Mouse (Mus musculus) CD4-positive, CD25-positive, alpha-beta regulatory T cell, adult 2 months (primary cell): ENCODE data around the gene Nphs1.
A peak's percentile ranks its signal among the peaks of the same experiment; 100 is the strongest.
"Not testable (repeated sequence)": the region's sequence is repeated elsewhere in the genome, so short reads cannot be mapped to it uniquely, and the experiment has no call there.

Experiments
- DNase-seq: peaks from one replicate; pipeline ENCODE4 v3.0.0-alpha.2; 2012; ENCODE audit warnings: low read depth, low spot score

Gene Nphs1

DNA sequence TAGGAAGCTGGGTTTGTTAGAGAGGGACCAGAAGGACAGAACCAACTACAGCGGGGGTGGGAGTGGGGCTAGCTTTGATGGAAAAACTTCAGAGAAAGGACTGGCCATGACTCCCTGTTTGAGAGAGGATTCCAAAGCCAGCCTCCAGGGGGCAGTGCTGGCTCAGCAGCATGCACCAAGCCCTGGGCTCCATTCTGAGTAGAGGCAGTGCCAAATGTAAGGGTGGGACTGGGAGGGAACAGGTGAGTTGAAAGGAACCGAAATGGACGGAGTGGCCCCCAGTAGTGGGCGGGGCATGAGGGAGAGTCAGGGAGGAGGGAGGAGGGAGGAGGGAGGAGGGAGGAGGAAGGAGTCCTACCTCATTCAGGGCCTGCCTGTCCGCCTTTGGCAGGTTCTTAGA, 17.4 kb upstream of the Nphs1 start:
- peak; percentile 83 for DNase-seq

DNA sequence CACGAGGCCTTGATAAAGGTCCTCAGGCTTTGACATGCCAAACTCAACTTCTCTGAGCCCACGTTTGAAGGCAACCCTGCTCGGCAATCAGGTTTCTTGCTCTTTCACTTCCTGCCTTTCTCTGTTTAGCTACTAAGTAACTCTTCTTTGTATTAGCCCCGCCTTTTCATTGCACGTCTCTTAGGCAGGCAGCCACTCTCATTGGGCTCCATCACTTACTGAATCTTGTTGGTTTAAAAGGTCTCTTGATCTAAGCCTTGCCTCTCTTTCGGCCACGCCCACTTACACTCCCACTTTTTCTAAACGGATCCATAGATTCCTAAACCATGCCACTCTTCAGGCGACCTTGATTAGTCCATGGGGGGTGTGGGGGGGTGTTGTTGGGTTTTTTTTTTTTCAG, 14.4 kb upstream of the Nphs1 start:
- DNase-seq: peak; percentile 76

DNA sequence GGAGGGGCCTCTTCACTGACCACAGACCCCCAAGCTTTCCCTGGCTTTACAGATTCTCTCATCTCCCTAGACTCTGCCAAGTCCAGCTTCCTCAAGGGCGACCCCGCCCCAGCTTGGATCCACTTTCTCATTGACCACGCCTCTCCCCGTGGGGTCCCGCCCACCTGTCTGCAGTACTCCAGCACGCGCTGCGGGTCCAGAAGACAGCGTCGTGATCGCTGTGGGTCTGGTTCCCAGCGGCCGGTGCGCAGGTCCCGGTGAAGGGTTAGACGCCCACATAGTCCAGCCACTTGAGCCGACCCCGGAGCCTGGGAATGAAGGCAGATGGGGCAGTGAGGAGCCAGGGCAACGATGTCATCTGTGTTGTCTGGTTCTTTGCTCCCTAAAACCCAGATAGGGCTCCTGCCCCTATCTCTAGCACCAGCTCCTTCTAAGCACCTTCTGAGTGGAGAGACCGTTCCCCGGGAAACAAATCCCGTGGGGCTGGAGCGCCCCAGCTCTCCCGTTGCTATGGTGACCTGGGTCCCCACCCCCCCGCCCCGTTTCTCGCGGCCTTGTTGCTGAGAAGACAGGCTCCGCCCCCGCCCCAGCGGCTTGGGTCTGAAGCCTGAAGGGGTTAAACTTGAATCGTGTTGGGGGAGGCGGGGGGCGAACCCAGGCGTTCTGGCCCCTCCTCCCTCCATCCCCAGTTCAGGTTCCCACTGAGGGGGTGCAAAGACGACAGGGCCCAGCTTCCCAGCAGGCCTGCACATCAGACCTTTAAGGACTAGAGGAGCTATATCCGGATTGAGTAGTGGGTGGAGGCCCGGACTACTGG, 13.8 kb upstream of the Nphs1 start:
- DNase-seq: peak; percentile 69

DNA sequence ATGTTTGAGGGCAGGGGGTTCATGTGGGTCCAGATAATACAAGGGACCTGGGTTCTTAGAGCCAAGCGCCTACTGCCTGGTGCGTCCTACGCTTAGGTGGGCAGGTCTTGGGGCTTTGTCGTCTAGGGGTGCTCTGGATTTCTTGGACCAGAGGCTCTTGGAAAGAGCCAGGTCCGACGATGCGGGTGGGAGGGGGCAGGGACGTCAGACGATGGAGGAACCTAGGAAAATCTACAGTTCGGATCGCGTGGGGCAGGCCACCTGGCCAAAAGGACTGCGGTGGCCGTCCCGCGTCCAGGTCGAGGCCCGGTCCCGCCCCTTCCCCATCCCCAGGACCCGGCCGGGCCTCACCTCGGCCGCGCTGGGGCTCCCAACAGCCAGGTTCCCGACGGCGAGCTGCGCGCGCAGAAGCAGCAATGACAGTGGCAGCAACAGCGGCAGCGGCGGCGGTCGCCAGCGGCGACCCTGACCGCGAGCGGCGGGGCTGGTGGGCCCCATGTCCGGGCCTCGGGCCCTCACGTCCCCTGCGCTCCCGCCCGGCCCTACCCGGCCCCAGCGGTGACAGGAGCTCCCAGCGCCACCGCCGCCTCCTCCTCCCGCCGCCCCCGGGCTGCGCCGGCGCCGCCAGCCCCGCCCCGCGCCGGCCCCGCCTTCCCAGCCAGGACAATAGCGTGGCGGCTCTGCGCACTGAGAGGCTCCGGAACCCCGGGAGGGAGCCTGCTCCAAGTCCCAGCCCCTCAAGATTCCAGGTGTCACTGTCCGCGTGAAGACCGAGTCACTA, 13.0 kb upstream of the Nphs1 start, which contains the start of gene Aplp1:
Aplp1 (minus strand) TSS at position 565 of the 781 bp plus-strand sequence.
- DNase-seq: peak; percentile 80

DNA sequence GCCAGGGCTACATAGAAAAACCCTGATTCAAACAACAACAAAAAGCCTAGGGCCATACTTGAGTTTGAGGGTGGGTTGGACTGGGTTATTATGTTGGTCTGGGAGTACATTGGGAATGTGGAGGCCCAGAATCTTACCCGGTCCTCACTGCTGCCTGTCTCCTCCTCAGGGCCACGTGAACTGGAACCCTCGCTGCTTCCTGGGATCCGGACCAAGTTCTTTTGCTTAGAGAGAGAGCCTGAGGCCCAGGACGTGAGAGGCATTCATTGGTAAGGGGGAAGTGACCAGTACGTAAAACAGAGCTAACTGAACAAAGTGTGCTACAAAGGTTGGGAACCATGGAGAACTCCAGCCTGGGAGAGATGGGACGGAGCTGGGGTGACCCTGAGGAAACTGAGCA, 7.9 kb upstream of the Nphs1 start:
- DNase-seq: no peak

DNA sequence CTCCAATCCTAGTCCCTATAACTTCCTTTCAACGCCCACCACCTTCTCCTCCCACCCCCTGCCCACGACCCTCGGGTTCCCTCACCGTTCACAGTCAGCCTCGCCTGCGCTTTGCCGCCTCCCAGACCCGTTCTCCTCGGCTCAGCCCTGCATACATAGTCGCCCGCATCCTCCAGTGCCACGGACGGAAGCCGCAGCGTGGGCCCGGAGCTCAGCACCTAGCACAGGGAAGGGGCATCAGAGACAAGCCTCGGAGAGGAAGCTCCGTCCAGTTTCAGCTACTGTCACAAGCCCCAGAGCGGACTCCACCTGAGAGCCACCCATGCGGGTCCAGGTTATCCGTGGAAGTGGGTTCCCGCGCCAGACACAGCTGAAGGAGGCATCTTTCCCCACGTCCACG, 4.8 kb upstream of the Nphs1 start:
- DNase-seq: peak; percentile 45

DNA sequence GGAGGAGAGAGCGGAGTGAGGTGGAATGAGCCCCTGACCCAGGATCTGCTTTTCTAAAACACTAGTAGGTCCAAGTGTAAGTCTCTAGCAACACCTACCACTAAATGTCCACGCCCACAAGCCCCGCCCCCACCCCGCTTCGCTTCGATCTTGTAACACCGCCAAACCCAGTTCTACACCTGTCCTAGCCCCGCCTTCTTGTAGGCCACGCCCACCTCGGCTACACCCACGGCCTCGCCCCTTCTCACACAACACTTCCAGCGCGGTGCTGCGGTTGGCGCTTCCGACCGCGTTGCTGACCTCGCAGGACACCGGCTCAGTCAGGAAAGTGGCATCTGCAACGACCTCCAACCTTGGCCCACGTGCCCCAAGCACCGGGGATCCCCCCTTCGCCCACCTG, 4.3 kb upstream of the Nphs1 start:
- DNase-seq: peak; percentile 82

DNA sequence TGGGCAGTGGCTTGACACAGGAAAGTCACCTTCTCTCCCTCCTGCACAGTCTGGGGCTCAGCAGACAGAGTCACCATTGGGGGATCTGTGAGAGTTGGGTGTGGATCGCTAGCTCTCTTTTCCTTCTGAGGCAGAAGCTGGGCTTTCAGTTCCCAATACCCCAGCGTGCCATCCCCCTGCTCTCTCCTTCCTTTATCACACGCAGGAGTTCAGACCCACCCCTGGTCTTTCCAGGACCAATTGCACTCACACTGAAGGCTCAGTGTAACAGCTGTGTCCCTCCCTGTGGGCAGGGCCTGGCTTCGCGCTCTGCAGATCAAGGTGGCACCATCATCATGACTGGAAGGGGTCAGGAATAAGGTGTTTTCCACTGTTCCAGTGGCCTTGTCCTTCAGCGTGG, 3.9 kb upstream of the Nphs1 start:
- DNase-seq: no peak

DNA sequence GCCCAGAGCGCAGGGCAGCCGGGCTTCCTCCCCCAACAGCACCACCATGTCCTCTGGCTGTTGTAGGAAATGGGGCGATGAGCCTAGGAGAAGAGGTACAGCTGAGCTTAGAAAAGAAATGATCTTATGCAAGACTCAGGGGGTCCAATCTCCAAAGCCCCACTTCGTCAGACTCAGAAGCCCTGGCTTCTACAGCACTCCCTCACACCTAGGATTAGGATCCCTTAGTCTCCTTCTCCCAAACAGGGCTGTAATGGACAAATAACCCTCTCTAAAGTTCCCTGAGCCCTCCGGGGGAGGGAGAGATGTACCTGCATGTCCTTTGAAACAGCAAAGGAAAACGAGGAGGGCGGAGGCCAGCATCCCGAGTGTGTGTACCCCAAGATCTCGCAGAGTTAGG, 1.6 kb upstream of the Nphs1 start:
- no peak for DNase-seq

DNA sequence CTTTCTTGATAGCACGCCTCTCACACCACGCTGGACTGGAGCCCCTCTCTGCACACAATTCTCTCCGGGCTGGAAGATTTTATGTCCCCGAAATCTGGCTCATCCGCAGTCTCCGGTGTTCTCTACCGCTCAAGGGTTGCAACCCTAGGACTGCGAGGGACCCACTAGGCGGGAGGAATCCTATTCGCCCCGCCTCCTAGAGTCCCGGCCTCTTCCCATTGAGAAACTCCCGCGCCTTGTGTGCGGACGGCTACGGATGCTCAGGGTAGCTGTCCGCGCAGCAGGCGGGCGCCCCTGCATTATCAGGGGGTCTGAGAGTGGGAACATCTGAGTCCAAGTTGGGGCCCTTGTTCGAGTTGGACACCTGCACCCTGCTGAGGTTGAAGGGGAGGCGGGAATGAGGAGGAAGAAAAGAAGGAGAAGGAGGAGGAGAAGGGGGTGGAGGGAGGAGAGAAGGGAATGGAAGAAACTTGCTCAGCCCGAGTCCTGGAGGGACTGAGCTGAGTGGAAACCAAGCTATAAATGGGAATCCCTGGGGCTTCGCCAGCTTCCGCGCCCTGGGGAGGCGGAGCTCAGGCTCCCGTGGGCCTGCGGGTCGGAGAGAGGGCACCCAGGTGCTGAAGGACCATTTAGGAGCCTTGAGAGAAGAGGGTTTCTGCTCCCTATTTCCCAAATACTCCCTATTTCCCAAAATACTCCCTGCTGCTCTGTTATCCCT, 1.0 kb upstream of the Nphs1 start:
- no peak for DNase-seq

DNA sequence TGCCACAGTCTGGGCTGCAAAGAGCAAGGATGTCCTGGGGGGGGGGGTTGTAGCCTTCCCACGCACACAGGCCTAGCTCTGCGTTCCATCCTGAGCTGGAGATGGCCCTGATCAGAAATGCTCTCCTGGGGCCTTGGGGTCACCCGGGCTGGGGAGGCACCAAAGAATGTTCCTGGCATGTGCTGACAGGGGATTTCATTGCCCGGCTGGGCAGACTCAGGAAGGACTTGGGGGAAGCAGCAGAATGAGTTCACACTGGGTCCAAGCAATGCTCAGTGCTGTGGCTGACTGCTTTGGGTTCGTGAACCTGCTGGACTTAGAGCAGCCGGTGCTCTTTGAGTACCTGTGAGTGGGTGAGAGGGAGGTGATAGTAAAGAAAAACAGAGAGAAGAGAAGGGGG, 1.4 kb downstream of the Nphs1 start:
- no peak for DNase-seq

DNA sequence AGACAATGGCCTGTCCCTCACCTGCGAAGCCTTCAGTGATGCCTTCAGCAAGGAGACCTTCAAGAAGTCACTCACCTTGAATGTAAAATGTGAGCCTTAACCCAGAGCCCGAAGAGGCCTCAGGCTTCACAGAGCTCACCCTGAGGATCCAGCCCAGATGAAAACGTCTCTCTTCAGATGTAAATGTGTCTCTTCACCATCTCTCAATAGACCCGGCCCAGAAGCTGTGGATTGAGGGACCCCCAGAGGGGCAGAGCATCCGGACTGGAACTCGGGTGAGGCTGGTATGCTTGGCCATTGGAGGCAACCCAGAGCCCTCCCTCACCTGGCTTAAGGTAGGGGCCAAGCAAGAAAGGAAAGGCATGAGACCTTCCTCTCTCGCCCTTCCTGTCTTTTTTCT, 5.5 kb downstream of the Nphs1 start:
- no peak for DNase-seq

DNA sequence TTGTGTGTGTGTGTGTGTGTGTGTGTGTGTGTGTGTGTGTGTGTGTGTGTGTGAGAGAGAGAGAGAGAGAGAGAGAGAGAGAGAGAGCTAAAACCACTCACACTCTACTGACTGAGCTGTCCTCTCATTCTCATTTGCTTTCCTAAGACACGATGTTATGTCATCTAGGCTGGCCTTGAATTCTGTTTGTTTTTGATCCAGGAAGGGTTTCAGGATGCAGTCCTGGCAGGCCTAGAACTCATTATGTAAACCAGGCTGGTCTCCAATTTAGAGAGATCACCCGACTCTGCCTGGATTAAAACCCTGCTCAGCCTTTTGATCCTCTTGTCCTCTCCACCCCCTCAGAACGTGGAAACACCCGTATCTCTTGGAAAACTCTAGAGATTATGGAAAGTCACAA, 5.9 kb downstream of the Nphs1 start:
- DNase-seq: no peak

DNA sequence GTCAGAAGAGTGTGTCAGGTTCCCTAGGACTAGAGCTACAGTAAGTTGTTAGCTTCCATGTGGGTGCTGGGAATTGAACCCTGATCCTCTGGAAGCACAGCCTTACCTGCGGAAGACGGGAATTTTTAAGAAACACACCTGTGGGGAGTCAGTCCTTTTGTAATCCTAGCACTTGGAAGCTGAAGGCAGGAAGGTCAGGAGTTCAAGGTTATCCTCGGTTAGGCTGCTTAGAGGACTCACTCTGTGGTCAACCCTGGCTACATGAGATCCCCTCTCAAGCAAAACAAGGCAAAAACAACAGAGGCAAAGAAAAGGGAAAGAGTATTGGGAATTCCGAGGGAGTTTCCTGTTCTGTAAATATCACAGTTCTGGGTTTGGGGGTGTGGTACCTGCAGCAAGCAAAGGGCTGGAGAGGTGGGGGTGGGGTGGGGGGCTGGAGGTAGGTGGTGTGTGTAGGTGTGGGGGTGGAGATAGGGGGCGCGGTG, 6.7 kb downstream of the Nphs1 start:
- DNase-seq: no peak

DNA sequence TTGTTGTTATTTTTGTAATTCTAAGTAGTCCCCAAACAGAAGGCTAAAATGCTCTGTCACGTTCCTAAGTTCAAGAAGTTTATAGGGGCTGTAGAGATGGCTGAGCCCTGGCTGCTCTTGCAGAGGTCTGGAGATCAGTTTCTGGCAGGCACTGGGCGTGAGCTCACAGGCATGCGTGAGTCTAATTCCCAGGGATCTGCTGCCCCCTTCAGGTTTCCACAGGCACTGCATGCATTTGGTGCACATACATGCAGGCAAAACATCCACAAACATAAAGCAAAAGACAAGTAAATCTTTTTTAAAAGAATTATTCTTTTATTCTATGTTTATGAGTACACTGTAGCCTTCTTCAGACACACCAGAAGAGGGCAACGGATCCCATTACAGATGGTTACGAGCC, 14.3 kb downstream of the Nphs1 start:
- DNase-seq: peak; percentile 68

DNA sequence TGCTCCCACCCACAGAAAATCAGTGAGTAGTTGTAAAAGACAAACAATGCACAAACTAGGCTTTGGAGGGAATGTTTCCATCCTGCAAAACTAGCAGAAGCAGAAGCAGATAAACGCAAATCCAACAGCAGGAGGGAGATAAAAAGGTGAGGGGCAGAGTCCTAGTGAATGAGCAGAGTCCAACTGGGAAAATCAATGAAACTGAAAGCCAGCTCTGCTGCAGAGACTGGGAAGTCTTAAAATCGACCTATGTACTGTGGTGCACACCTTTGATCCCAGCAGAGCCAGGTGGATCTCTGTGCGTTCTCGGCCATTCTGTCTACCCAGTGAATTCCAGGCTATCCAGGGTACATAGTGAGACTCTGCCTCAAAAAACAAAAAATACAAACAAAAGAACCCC, 16.9 kb downstream of the Nphs1 start:
- no peak for DNase-seq

DNA sequence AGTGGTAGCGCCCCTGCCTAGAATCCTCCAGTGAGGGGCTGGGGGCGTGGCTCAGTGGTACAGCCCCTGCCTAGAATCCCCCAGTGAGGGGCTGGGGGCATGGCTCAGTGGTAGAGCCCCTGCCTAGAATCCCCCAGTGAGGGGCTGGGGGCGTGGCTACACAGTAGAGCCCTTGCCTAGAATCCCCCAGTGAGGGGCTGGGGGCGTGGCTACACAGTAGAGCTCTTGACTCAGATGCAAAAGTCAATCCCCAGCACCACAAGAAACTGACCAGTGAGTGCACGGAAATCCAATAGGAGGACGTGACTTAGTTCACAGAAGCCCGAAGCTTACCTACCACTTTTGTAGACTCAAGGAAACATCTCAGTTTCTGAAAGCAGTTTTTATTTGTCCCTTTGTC, 18.0 kb downstream of the Nphs1 start:
- DNase-seq: not testable (repeated sequence)

DNA sequence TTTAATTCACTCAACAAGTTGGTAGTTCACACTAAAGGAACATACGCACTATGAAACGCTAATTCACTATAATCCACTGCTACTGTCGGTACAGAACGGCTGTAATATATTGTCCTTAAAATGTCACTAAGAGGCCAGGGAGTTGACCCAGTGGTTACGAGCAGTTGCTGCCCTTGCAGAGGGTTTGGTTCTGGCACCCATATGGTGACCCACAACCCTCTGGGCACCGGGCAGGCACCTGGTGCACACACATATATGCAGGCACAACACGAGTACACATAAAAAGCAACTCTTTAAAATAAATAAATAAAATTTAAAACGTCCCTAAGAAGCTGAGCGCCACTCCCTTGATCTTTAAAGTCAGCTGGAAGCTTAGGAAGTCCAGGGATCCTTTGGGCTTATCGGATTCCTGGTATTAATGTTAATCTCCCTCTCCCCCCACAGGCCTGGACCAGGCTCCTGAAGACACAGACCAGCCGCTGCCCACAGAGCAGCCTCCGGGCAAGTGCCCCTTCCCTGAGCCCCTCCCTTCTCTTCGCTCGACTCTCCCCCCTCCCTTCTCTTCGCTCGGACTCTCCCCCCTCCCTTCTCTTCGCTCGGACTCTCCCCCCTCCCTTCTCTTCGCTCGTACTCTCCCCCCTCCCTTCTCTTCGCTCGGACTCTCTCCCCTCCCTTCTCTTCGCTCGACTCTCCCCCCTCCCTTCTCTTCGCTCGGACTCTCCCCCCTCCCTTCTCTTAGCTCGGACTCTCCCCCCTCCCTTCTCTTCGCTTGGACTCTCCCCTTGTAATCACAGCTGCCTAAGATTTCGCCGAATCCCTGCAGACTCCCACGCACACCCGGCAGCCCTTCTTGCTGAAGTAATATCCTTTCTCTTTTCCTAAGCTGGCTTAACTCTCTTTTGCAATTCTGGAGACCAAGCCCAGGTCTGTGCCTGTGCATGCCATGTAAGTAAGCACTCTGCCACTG, 19.6 kb downstream of the Nphs1 start:
- DNase-seq: no peak

DNA sequence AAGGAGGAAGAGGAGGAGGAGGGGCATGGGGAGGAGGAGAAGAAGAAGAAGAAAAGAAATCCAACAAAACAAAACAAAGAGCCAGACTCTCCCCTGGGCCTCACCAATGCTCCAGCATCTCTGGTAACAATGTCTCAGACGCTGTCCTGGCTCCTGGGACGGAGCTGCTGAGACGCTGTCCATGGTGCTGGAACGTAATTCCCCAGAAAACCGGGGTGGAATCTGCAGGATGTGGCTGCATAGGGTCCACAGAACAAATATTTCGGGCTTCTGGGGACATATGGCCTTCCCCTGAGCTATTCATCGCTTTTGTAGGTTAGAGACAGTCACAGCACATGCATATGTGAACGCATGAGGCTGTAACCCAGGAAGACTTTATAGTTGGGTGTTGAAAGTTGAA, 26.1 kb downstream of the Nphs1 start:
- DNase-seq: peak; percentile 33

DNA sequence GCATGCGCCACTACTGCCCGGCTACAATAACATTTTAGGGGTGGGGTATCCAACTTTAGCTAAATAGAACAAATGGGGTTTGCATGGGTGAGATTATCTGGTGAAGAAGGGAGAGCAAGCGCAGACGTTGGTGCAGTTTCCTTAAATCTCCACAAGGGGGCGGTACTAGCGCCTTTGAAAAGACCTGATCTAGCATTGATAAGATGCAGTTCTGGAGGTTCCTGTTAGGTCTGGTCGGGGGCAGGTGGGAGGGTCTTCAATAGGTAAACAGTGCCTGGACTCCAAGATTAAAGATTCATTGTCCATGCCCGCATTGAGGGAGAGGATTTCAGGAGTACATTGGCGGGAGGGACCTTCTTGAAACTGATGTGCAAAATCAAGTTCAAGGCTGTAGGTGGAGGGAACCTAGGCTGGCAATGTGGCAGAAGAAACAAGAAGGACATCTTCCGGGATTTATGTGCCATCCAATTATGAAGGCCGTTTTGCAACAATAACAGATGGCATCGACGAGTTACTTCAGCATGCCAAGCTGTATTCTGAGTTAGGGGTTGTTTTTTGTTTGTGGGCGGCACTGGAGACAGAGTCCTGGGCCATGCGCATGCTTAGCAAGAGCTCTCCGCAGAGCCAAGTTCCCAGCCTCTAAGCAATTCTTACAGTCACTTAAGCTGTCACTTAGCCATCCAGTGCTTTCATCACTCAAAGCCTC, 32.3 kb downstream of the Nphs1 start:
- peak; percentile 74 for DNase-seq

DNA sequence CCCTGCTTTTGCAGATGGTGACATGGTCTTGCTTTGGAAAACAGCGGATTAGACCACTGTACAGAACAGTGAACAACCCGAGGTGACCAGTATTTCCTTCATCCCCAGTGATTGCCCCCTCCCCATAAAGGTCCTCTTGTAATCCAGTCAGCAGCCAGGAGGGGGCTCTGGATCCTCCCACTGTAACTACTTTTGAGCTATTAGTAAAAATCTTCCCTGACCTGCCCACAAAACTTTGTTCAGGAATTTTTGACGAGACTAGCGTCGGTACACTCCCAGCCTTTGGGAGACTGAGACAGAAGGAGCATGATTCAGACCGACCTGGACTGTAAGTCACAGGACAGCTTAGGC, 32.8 kb downstream of the Nphs1 start:
- no peak for DNase-seq
